Comparison of ENCODE assay signal across 23 mouse cellular contexts in the genomic region with DNA sequence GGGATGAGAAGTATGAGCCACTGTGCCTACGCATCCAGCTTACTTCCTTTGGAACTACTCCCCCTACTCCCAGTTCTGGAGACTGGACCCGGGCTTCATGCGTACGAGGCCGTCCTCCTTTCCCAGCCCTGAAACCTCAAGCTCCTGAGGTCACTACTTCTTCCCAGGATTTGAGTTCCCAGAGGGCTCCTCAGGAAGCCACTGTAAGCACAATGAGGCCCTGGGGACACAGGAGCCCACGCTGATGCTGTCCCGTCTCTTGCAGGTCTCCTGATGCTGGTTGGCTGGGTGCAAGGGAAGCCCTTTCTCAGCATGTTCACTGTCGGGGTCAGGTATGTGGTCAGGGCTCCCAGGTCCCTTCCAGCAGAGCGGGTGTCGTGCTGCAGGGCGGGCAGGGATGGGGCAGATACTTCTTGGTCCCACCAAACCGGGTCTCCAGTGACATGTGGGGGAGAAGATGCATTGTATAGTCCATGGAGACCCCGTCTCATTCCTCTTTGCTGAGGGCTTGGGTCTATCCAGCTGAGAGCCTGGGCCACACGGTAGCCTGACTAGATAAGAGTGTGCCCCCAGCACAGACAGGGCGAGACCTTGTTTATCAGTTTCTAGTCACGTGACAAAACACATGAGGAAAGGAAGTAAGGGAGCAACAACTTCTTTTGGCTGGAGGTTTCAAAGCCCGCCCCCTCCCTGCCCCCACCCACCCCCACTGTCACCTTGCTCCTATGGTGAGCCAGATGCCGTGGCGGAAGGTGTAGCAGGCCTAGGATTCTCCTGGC. TPM values are rescaled to one million over a fixed set of nuclear protein-coding genes. Genes with fewer than 3 reads are reported as not detected.
A peak's percentile ranks its signal among the peaks of the same experiment; 100 is the strongest.
DNase-seq lines count a peak whose midpoint lies in the region; ATAC-seq lines count a peak whose summit lies in the region.
"Had no signal": no experiment of that assay in that cellular context is flagged by ENCODE, and none has a peak within 500 bp of the region (broad histone marks: within the 10 kb centered on the region; RNA-seq: fewer than 3 reads in every experiment).

No protein-coding gene starts in this region.

- H3K4me2 ChIP-seq in liver, embryonic 12.5 days = peak overlapping the region; percentile 24; the same call in 1 of the 2 replicates
- H3K4me2 ChIP-seq in liver, embryonic 16.5 days (ENCODE audit: low read depth, low read length) = no peak overlapping the region
- H3K4me2 ChIP-seq: embryonic facial prominence, embryonic 12.5 days; forebrain, embryonic 15.5 days; heart, embryonic 13.5 days; hindbrain, embryonic 12.5 days had no signal

- no peak for DNase-seq in heart, embryonic 10.5 days (ENCODE audit: low spot score)
- no peak for DNase-seq in heart, postnatal 36 days
- DNase-seq in thymus, postnatal 36 days = no peak
- DNase-seq in layer of hippocampus, postnatal 14 days (ENCODE audit: low spot score in 2 of 2) = no peak
- no peak for DNase-seq in spleen, postnatal 4 days (ENCODE audit: low spot score in 2 of 2)
- DNase-seq: adrenal gland, adult 2 months; adrenal gland, postnatal 36 days; cerebellum, adult 11-12 months; cerebellum, adult 9-10 months; cerebellum, postnatal 25 days; gastrocnemius, postnatal 10 days; heart, adult 2 months had no signal

- H3K27ac ChIP-seq in heart, embryonic 10.5 days = peak overlapping the region; percentile 48
- H3K27ac ChIP-seq in brown adipose tissue, adult 24 weeks (replicated peaks; ENCODE audit: low read depth, low read length) = peak overlapping the region; percentile 23; the same call in 1 of the 2 replicates
- no peak overlapping the region for H3K27ac ChIP-seq in liver, embryonic 12.5 days
- H3K27ac ChIP-seq in liver, embryonic 16.5 days (ENCODE audit: low read length) = no peak overlapping the region
- H3K27ac ChIP-seq: embryonic facial prominence, embryonic 12.5 days; forebrain, embryonic 15.5 days; heart, adult 2 months; heart, embryonic 13.5 days; hindbrain, embryonic 12.5 days had no signal

- intact Hi-C loops in heart, postnatal 36 days (cut with DNase I) = no loop called here

- no peak overlapping the region for H3K4me3 ChIP-seq in heart, embryonic 10.5 days
- no peak overlapping the region for H3K4me3 ChIP-seq in brown adipose tissue, adult 24 weeks (ENCODE audit: insufficient read depth, low read depth, low read length)
- H3K4me3 ChIP-seq in liver, embryonic 12.5 days = no peak overlapping the region
- no peak overlapping the region for H3K4me3 ChIP-seq in liver, embryonic 16.5 days (ENCODE audit: low read depth, low read length)
- H3K4me3 ChIP-seq: embryonic facial prominence, embryonic 12.5 days; forebrain, embryonic 15.5 days; heart, adult 2 months; heart, embryonic 13.5 days; hindbrain, embryonic 12.5 days had no signal

- no peaks in the 10 kb centered on the region for H3K27me3 ChIP-seq in heart, embryonic 10.5 days (ENCODE audit: insufficient read depth, poor library complexity, severe bottlenecking)
- H3K27me3 ChIP-seq in liver, embryonic 12.5 days (replicated peaks) = 0 out of 2 replicates have a peak, but pooled peaks cover 7% of the 10 kb centered on the region
- H3K27me3 ChIP-seq in liver, embryonic 16.5 days (ENCODE audit: control insufficient read depth, insufficient read depth, low read depth, low read length) = no peaks in the 10 kb centered on the region; the same call in 1 of the 2 replicates
- H3K27me3 ChIP-seq: embryonic facial prominence, embryonic 12.5 days; forebrain, embryonic 15.5 days; heart, embryonic 13.5 days; hindbrain, embryonic 12.5 days had no signal

- peak; percentile 61; the same call in 1 of the 2 replicates for ATAC-seq in liver, embryonic 12.5 days
- peak; percentile 71 for ATAC-seq in liver, embryonic 16.5 days (ENCODE audit: low read depth)
- ATAC-seq: forebrain, embryonic 15.5 days; hindbrain, embryonic 16.5 days; inflammation-experienced regulatory T-cells, adult 6 months had no signal

- no peak overlapping the region for H3K9ac ChIP-seq in liver, embryonic 12.5 days
- no peak overlapping the region for H3K9ac ChIP-seq in liver, embryonic 16.5 days (ENCODE audit: low read depth, low read length)
- H3K9ac ChIP-seq: embryonic facial prominence, embryonic 12.5 days; forebrain, embryonic 15.5 days; heart, embryonic 13.5 days; hindbrain, embryonic 12.5 days had no signal

- 58% methylated on average over 19 of the region's 19 CpGs for WGBS in heart, embryonic 10.5 days
- 46% methylated on average over 19 of the region's 19 CpGs for WGBS in liver, embryonic 12.5 days (ENCODE audit: insufficient replicate concordance)
- 50% methylated on average over 19 of the region's 19 CpGs for WGBS in liver, embryonic 16.5 days (ENCODE audit: insufficient replicate concordance)

- no peaks in the 10 kb centered on the region for H3K36me3 ChIP-seq in heart, embryonic 10.5 days
- no peaks in the 10 kb centered on the region for H3K36me3 ChIP-seq in liver, embryonic 12.5 days
- no peaks in the 10 kb centered on the region for H3K36me3 ChIP-seq in liver, embryonic 16.5 days (ENCODE audit: control insufficient read depth, insufficient read depth)
- H3K36me3 ChIP-seq: embryonic facial prominence, embryonic 12.5 days; forebrain, embryonic 15.5 days; heart, embryonic 13.5 days; hindbrain, embryonic 12.5 days had no signal

- peaks cover 33% of the 10 kb centered on the region for H3K4me1 ChIP-seq in heart, embryonic 10.5 days
- no peaks in the 10 kb centered on the region for H3K4me1 ChIP-seq in brown adipose tissue, adult 24 weeks (ENCODE audit: control insufficient read depth, insufficient read depth, insufficient read length, low read length)
- peaks cover 17% of the 10 kb centered on the region for H3K4me1 ChIP-seq in liver, embryonic 12.5 days
- no peaks in the 10 kb centered on the region; the same call in 1 of the 2 replicates for H3K4me1 ChIP-seq in liver, embryonic 16.5 days (ENCODE audit: control insufficient read depth, low read depth, low read length)
- H3K4me1 ChIP-seq: embryonic facial prominence, embryonic 12.5 days; forebrain, embryonic 15.5 days; hindbrain, embryonic 12.5 days had no signal

- no peaks in the 10 kb centered on the region for H3K9me3 ChIP-seq in heart, embryonic 10.5 days
- H3K9me3 ChIP-seq in liver, embryonic 12.5 days (replicated peaks) = no peaks in the 10 kb centered on the region
- H3K9me3 ChIP-seq in liver, embryonic 16.5 days (replicated peaks; ENCODE audit: control insufficient read depth, low read length) = no peaks in the 10 kb centered on the region
- H3K9me3 ChIP-seq: embryonic facial prominence, embryonic 12.5 days; forebrain, embryonic 15.5 days; heart, embryonic 13.5 days; hindbrain, embryonic 12.5 days had no signal

RNA-seq across cellular contexts. Expression of a gene that starts 38.5 kb away (rescaled TPM):
- 0.36 and 1.5 TPM in 2 replicates for polyA plus RNA-seq in heart, embryonic 10.5 days (2016; fragmentation: Nextera tagmentation; extraction: Ambion mirVana)
- total RNA-seq in heart, postnatal 36 days (2021) = not detected
- not detected in 2 replicates for polyA plus RNA-seq in brown adipose tissue, adult 24 weeks (2012; ENCODE audit: insufficient read depth, insufficient read length, missing spikeins)
- polyA plus RNA-seq in liver, embryonic 12.5 days (2016; fragmentation: Nextera tagmentation; extraction: Ambion mirVana) = 0.07 and 0.14 TPM in 2 replicates
- 0.19 and 0.27 TPM in 2 replicates for polyA plus RNA-seq in liver, embryonic 16.5 days (2015; fragmentation: Nextera tagmentation; extraction: Ambion mirVana)
- 1 to 10 TPM; 1.7 to 2.9 TPM for total RNA-seq in layer of hippocampus, postnatal 14 days (2021)
- total RNA-seq: CH12.LX; gastrocnemius, postnatal 10 days; gastrocnemius, postnatal 4 days had no signal
- polyA plus RNA-seq: adrenal gland, adult 2 months; inflammation-experienced regulatory T-cells, adult 6 months had no signal

RNA-seq across cellular contexts. Expression of a gene that starts 39.9 kb away (rescaled TPM):
- 14.5 and 19.8 TPM in 2 replicates for polyA plus RNA-seq in heart, embryonic 10.5 days (2016; fragmentation: Nextera tagmentation; extraction: Ambion mirVana)
- total RNA-seq in heart, postnatal 36 days (2021) = 10 to 100 TPM; 11.1 to 13.3 TPM
- 1.7 and 3.4 TPM in 2 replicates for polyA plus RNA-seq in brown adipose tissue, adult 24 weeks (2012; ENCODE audit: insufficient read depth, insufficient read length, missing spikeins)
- polyA plus RNA-seq in liver, embryonic 12.5 days (2016; fragmentation: Nextera tagmentation; extraction: Ambion mirVana) = 6.1 and 6.7 TPM in 2 replicates
- 4.1 and 4.7 TPM in 2 replicates for polyA plus RNA-seq in liver, embryonic 16.5 days (2015; fragmentation: Nextera tagmentation; extraction: Ambion mirVana)
- total RNA-seq in layer of hippocampus, postnatal 14 days (2021) = 10 to 100 TPM; 16.2 to 19.5 TPM

Comparison
In these comparisons a context has a peak if more than half of its experiments do, and no peak if none do; other contexts are left out.
1. H3K27ac ChIP-seq: peak in heart, embryonic 10.5 days (single experiment) and brown adipose tissue, adult 24 weeks (single experiment); none in liver, embryonic 12.5 days (single experiment) and liver, embryonic 16.5 days (single experiment).